Mouse (Mus musculus): Measurements from ENCODE around the gene B230307C23Rik. TPM values are rescaled to one million over a fixed set of nuclear protein-coding genes. Genes with fewer than 3 reads are reported as not detected.
"Not testable (repeated sequence)": the region's sequence is repeated elsewhere in the genome, so short reads cannot be mapped to it uniquely, and the experiment has no call there.

Gene B230307C23Rik
- polyA plus RNA-seq, 1 experiment from 2014 or later = 18.9 TPM

DNA sequence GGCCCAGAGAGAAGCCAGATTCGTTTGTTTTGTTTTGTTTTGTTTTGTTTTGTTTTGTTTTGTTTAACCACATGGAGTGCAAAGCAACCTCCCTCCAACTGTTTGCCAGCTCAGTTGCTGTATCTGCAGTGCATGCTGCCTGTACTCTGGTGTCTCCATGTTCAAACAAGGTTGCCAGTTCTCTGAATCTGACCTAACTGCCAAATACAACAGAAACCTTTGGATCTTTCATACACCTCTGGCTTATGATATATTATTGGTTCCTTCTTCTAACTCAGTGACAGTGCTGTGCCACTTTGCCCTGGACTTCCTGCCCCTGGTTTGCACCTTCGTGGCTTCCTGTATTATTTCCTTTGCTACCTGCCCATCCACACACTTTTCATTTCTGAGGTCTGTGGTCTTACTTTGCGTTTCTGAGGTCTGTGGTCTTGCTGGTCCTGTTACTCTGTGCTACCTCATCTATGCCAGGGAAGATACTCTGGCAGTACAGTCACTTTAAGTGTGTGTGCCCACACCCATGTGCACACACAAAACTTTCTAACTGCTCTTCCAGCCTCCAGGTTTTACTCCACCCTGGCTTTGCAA is 33.1 kb upstream of the B230307C23Rik start:
- H3K36me3 ChIP-seq (replicated peaks) = peaks cover 4% of the 10 kb centered on the region; the same call in 1 of the 2 replicates
- H3K27ac ChIP-seq (replicated peaks) = no peak overlapping the region
- H3K27me3 ChIP-seq (replicated peaks; ENCODE audit: low read depth, poor library complexity, severe bottlenecking) = no peaks in the 10 kb centered on the region
- no peak for DNase-seq (ENCODE audit: low spot score)
- peaks cover 11% of the 10 kb centered on the region for H3K4me1 ChIP-seq
- WGBS = 82% methylated on average over 3 of the region's 3 CpGs
- H3K9me3 ChIP-seq = no peaks in the 10 kb centered on the region
- no peak overlapping the region for H3K4me3 ChIP-seq

GRCm38 (mm10) chr16:97977277-97977676 is 19.8 kb upstream of the B230307C23Rik start:
- H3K9me3 ChIP-seq = no peaks in the 10 kb centered on the region
- DNase-seq (ENCODE audit: low spot score) = no peak
- 75% methylated on average over 1 of the region's 1 CpGs for WGBS
- no peak overlapping the region for H3K27ac ChIP-seq (replicated peaks)
- H3K36me3 ChIP-seq (replicated peaks) = no peaks in the 10 kb centered on the region
- H3K4me3 ChIP-seq = no peak overlapping the region
- H3K4me1 ChIP-seq = no peaks in the 10 kb centered on the region
- no peaks in the 10 kb centered on the region for H3K27me3 ChIP-seq (replicated peaks; ENCODE audit: low read depth, poor library complexity, severe bottlenecking)

GRCm38 (mm10) chr16:97977722-97978121 is 19.4 kb upstream of the B230307C23Rik start:
- no peak overlapping the region for H3K27ac ChIP-seq (replicated peaks)
- H3K4me1 ChIP-seq = no peaks in the 10 kb centered on the region
- H3K4me3 ChIP-seq = no peak overlapping the region
- 97% methylated on average over 3 of the region's 3 CpGs for WGBS
- no peak for DNase-seq (ENCODE audit: low spot score)
- H3K36me3 ChIP-seq (replicated peaks) = no peaks in the 10 kb centered on the region
- H3K27me3 ChIP-seq (replicated peaks; ENCODE audit: low read depth, poor library complexity, severe bottlenecking) = no peaks in the 10 kb centered on the region
- no peaks in the 10 kb centered on the region for H3K9me3 ChIP-seq

DNA sequence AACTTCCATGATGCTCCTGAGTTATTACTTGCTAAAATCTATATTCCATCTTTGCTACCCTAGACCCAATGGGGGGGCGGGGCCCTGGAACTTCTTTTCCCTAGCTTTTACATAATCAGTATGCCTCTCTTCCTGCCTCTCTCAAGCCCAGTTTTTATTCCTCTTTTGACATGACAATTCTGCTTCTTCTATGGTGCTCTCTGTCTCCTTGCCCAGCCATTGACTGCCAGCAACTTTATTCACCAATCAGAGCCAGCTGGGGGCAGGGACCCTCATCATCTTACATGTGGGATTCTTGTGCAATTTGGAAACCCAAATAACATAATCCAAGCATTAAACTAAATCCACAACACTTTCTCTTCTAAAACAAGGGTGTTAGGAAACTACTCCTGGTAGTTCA is 15.8 kb upstream of the B230307C23Rik start:
- Histone ChIP-seq H3K4me1 (no peaks in the 10 kb centered on the region), H3K4me3 (no peak overlapping the region)
- no peak for DNase-seq (ENCODE audit: low spot score)

GRCm38 (mm10) chr16:97984589-97984988 is 12.5 kb upstream of the B230307C23Rik start:
- Histone ChIP-seq H3K9me3 (no peaks in the 10 kb centered on the region), H3K27ac (replicated peaks) (no peak overlapping the region), H3K4me3 (no peak overlapping the region), H3K36me3 (replicated peaks) (no peaks in the 10 kb centered on the region), H3K4me1 (no peaks in the 10 kb centered on the region), H3K27me3 (replicated peaks; ENCODE audit: low read depth, poor library complexity, severe bottlenecking) (no peaks in the 10 kb centered on the region)
- WGBS = 78% methylated on average over 5 of the region's 5 CpGs
- DNase-seq (ENCODE audit: low spot score) = no peak

More for the DNA sequence above, 15.8 kb upstream of the B230307C23Rik start:
- Histone ChIP-seq H3K9me3 (no peaks in the 10 kb centered on the region), H3K27me3 (replicated peaks; ENCODE audit: low read depth, poor library complexity, severe bottlenecking) (no peaks in the 10 kb centered on the region), H3K36me3 (replicated peaks) (no peaks in the 10 kb centered on the region), H3K27ac (replicated peaks) (no peak overlapping the region)
- WGBS = 84% methylated on average over 1 of the region's 1 CpGs

GRCm38 (mm10) chr16:97991517-97991916 is 5.6 kb upstream of the B230307C23Rik start:
- no peak overlapping the region for H3K27ac ChIP-seq (replicated peaks)
- no peaks in the 10 kb centered on the region for H3K27me3 ChIP-seq (replicated peaks; ENCODE audit: low read depth, poor library complexity, severe bottlenecking)
- no peaks in the 10 kb centered on the region for H3K9me3 ChIP-seq
- 73% methylated on average over 2 of the region's 2 CpGs for WGBS
- peaks cover 7% of the 10 kb centered on the region for H3K4me1 ChIP-seq
- DNase-seq (ENCODE audit: low spot score) = no peak
- no peak overlapping the region for H3K4me3 ChIP-seq
- no peaks in the 10 kb centered on the region for H3K36me3 ChIP-seq (replicated peaks)

DNA sequence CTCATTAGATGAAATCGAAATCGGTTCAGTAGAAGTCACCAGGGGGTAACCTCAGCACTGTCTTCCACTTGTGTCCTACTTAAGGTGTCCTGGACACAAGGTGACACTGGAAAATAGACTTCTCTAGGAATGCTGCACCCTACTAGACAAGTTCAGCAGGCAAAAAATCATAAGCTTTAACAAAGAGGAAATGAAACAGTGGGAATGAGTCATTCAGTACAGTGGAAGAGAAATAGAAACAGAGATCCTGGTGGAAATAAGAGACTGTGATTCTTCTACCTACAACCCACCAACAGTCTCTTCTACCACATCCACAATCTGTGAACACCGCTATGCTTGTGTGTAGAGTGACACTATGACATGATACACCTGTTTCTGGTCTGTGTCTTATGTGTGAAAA is 4.6 kb upstream of the B230307C23Rik start:
- H3K4me1 ChIP-seq; DNase-seq (ENCODE audit: low spot score); H3K27me3 ChIP-seq (replicated peaks; ENCODE audit: low read depth, poor library complexity, severe bottlenecking); H3K9me3 ChIP-seq; H3K4me3 ChIP-seq; H3K36me3 ChIP-seq (replicated peaks); H3K27ac ChIP-seq (replicated peaks): not testable (repeated sequence)
- WGBS = 79% methylated on average over 3 of the region's 3 CpGs

GRCm38 (mm10) chr16:97995849-97996615 is 1.1 kb upstream of the B230307C23Rik start:
- no peaks in the 10 kb centered on the region for H3K27me3 ChIP-seq (replicated peaks; ENCODE audit: low read depth, poor library complexity, severe bottlenecking)
- peaks cover 19% of the 10 kb centered on the region for H3K9me3 ChIP-seq
- no peak for DNase-seq (ENCODE audit: low spot score)
- 13% methylated on average over 1 of the region's 1 CpGs for WGBS
- peaks cover 16% of the 10 kb centered on the region for H3K4me1 ChIP-seq
- H3K36me3 ChIP-seq (replicated peaks) = peaks cover 22% of the 10 kb centered on the region
- H3K27ac ChIP-seq (replicated peaks) = peak overlapping the region; percentile 83; the same call in 1 of the 2 replicates
- H3K4me3 ChIP-seq = peak overlapping the region; percentile 70

DNA sequence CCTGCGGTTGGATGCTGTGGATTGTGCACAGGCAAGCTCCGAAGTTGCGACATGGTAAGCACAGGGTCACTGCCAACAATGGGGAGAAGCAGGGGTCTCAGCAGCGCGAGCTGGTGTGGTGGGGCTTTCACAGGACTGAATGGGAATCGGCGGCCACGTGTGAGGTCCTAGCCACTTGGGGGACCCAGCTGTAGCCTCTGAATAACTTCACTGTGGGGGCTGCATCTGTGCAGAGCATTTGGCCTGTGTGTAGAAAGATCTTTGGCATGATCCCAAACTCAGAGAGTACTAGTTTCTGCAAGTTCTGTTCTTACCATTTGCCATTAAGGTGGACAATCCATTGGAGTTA is 242 bp downstream of the B230307C23Rik start:
- peaks cover 32% of the 10 kb centered on the region for H3K9me3 ChIP-seq

GRCm38 (mm10) chr16:98022081-98022480 is 25.0 kb downstream of the B230307C23Rik start:
- Histone ChIP-seq H3K27me3 (replicated peaks; ENCODE audit: low read depth, poor library complexity, severe bottlenecking) (no peaks in the 10 kb centered on the region), H3K27ac (replicated peaks) (no peak overlapping the region), H3K9me3 (peaks cover 55% of the 10 kb centered on the region), H3K4me3 (no peak overlapping the region), H3K4me1 (no peaks in the 10 kb centered on the region), H3K36me3 (replicated peaks) (peaks cover 62% of the 10 kb centered on the region)
- DNase-seq (ENCODE audit: low spot score) = no peak
- 88% methylated on average over 3 of the region's 3 CpGs for WGBS

More for the DNA sequence above, 242 bp downstream of the B230307C23Rik start:
- Histone ChIP-seq H3K4me1 (peaks cover 16% of the 10 kb centered on the region), H3K27ac (replicated peaks) (peak overlapping the region; percentile 83), H3K4me3 (peak overlapping the region; percentile 70), H3K36me3 (replicated peaks) (peaks cover 32% of the 10 kb centered on the region)
- WGBS = under 1% methylated on average over 8 of the region's 8 CpGs
- H3K27me3 ChIP-seq (replicated peaks; ENCODE audit: low read depth, poor library complexity, severe bottlenecking); DNase-seq (ENCODE audit: low spot score): not testable (repeated sequence)

DNA sequence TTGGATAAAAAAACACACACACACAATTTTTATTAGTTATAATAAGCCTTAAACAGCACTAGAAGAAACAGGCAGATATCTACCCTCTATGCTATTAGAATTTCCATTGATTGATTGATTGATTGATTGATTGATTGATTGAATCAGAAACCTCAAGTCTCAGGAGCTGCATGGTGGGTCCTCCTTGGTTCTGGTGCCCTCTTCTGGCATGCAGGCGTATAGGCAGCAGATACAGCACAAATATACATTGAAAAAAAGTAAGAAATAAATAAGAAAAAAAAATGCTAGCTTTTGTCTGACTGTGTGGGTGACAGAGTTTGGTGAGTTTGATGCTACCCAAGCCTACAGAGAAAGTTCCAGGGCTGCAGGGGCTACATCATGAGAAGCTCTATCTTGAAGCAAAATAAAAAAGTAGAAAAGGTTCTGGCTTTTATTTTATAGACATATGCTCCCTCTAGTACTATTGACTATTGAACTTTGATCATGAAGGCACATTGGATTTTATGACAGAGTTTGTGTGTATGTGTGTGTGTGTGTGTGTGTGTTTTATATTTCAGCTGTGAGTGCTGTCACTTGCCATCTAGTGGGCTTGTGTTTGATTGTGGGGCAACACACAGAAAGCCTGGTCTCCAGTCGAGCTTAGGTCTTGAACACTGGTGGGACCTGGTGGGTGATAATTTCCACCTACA is 25.7 kb downstream of the B230307C23Rik start:
- Histone ChIP-seq H3K4me3 (no peak overlapping the region), H3K4me1 (no peaks in the 10 kb centered on the region), H3K9me3 (peaks cover 48% of the 10 kb centered on the region), H3K36me3 (replicated peaks) (peaks cover 55% of the 10 kb centered on the region), H3K27me3 (replicated peaks; ENCODE audit: low read depth, poor library complexity, severe bottlenecking) (no peaks in the 10 kb centered on the region), H3K27ac (replicated peaks) (no peak overlapping the region)
- 80% methylated on average over 2 of the region's 2 CpGs for WGBS
- no peak for DNase-seq (ENCODE audit: low spot score)

DNA sequence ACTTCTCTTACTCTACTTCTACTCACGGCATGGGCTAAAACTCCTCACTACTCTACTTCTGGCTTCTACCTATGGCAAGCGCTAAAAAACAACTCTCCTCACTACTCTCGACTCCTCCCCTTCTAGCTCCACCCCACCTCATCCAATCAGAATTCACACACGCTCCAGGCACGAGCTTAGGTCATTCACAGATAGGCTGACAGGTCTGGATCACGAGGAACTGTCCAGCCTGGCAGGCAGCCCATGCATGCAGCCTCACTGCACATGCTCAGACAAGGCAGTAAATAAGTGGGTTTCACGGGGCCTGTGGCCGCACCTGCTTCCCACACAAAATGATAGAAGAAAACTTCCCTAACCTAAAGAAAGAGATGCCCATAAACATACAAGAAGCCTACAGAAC is 29.1 kb downstream of the B230307C23Rik start:
- not testable (repeated sequence) for H3K27me3 ChIP-seq (replicated peaks; ENCODE audit: low read depth, poor library complexity, severe bottlenecking); H3K27ac ChIP-seq (replicated peaks); H3K4me1 ChIP-seq; H3K4me3 ChIP-seq; DNase-seq (ENCODE audit: low spot score)
- peaks cover 38% of the 10 kb centered on the region for H3K9me3 ChIP-seq
- H3K36me3 ChIP-seq (replicated peaks) = peaks cover 30% of the 10 kb centered on the region
- 85% methylated on average over 8 of the region's 8 CpGs for WGBS

GRCm38 (mm10) chr16:98034971-98035370 is 37.9 kb downstream of the B230307C23Rik start:
- not testable (repeated sequence) for H3K4me3 ChIP-seq; H3K27me3 ChIP-seq (replicated peaks; ENCODE audit: low read depth, poor library complexity, severe bottlenecking); H3K27ac ChIP-seq (replicated peaks); H3K4me1 ChIP-seq; DNase-seq (ENCODE audit: low spot score)
- Histone ChIP-seq H3K9me3 (peaks cover 32% of the 10 kb centered on the region), H3K36me3 (replicated peaks) (peaks cover 25% of the 10 kb centered on the region)
- 91% methylated on average over 2 of the region's 2 CpGs for WGBS
